Mouse (Mus musculus): ENCODE measurements around the gene Uvrag. TPM values are rescaled to one million over a fixed set of nuclear protein-coding genes. Genes with fewer than 3 reads are reported as not detected.
"Not testable (repeated sequence)": the region's sequence is repeated elsewhere in the genome, so short reads cannot be mapped to it uniquely, and the experiment has no call there.

The Uvrag gene
- polyA plus RNA-seq, 1 experiment from 2014 or later: 16.5 TPM

GRCm38 (mm10) chr7:98963581-98963980, 177.4 kb downstream of the Uvrag start:
- 87% methylated on average over 13 of the region's 13 CpGs for WGBS
- H3K27ac ChIP-seq; H3K9me3 ChIP-seq; H3K4me2 ChIP-seq; H3K36me3 ChIP-seq; H3K4me3 ChIP-seq; H3K9ac ChIP-seq; ATAC-seq (ENCODE audit: insufficient number of reproducible peaks, insufficient read depth, low FRiP score, low TSS enrichment, low read depth); H3K27me3 ChIP-seq: not testable (repeated sequence)
- peaks cover 34% of the 10 kb centered on the region for H3K4me1 ChIP-seq

GRCm38 (mm10) chr7:98962547-98963311, 178.2 kb downstream of the Uvrag start:
- Histone ChIP-seq H3K4me3 (no peak overlapping the region), H3K9ac (no peak overlapping the region), H3K4me2 (no peak overlapping the region), H3K27ac (no peak overlapping the region), H3K9me3 (no peaks in the 10 kb centered on the region), H3K4me1 (peaks cover 35% of the 10 kb centered on the region), H3K27me3 (no peaks in the 10 kb centered on the region; the same call in 1 of the 2 replicates), H3K36me3 (no peaks in the 10 kb centered on the region)
- peak; percentile 58; the same call in 1 of the 2 replicates for ATAC-seq (ENCODE audit: insufficient number of reproducible peaks, insufficient read depth, low FRiP score, low TSS enrichment, low read depth)
- WGBS: 37% methylated on average over 13 of the region's 13 CpGs

GRCm38 (mm10) chr7:98962074-98962473, 178.9 kb downstream of the Uvrag start:
- H3K36me3 ChIP-seq: no peaks in the 10 kb centered on the region
- no peak overlapping the region for H3K4me2 ChIP-seq
- H3K9me3 ChIP-seq: no peaks in the 10 kb centered on the region
- H3K27me3 ChIP-seq: no peaks in the 10 kb centered on the region; the same call in 1 of the 2 replicates
- H3K4me1 ChIP-seq: peaks cover 34% of the 10 kb centered on the region
- no peak overlapping the region for H3K9ac ChIP-seq
- WGBS: 81% methylated on average over 11 of the region's 11 CpGs
- H3K4me3 ChIP-seq: no peak overlapping the region
- no peak overlapping the region for H3K27ac ChIP-seq
- ATAC-seq (ENCODE audit: insufficient number of reproducible peaks, insufficient read depth, low FRiP score, low TSS enrichment, low read depth): no peak

- no peak for ATAC-seq (ENCODE audit: insufficient number of reproducible peaks, insufficient read depth, low FRiP score, low TSS enrichment, low read depth)
- H3K36me3 ChIP-seq: no peaks in the 10 kb centered on the region
- no peak overlapping the region for H3K27ac ChIP-seq
- no peaks in the 10 kb centered on the region for H3K27me3 ChIP-seq
- H3K4me1 ChIP-seq: peaks cover 41% of the 10 kb centered on the region
- H3K9me3 ChIP-seq: no peaks in the 10 kb centered on the region
- 84% methylated on average over 8 of the region's 8 CpGs for WGBS
- H3K4me3 ChIP-seq: no peak overlapping the region
- no peak overlapping the region for H3K9ac ChIP-seq
- H3K4me2 ChIP-seq: no peak overlapping the region
Measured at GRCm38 (mm10) chr7:98960274-98960673, 180.7 kb downstream of the Uvrag start.

- Histone ChIP-seq H3K4me2 (no peak overlapping the region), H3K9me3 (no peaks in the 10 kb centered on the region), H3K36me3 (no peaks in the 10 kb centered on the region), H3K4me1 (peaks cover 47% of the 10 kb centered on the region), H3K4me3 (no peak overlapping the region), H3K27me3 (no peaks in the 10 kb centered on the region), H3K9ac (no peak overlapping the region), H3K27ac (no peak overlapping the region)
- no peak for ATAC-seq (ENCODE audit: insufficient number of reproducible peaks, insufficient read depth, low FRiP score, low TSS enrichment, low read depth)
- WGBS: 87% methylated on average over 5 of the region's 5 CpGs
Measured at GRCm38 (mm10) chr7:98959246-98959645, 181.7 kb downstream of the Uvrag start.

GRCm38 (mm10) chr7:98958172-98958571, 182.8 kb downstream of the Uvrag start:
- H3K9me3 ChIP-seq: no peaks in the 10 kb centered on the region
- H3K9ac ChIP-seq: no peak overlapping the region
- H3K4me1 ChIP-seq: peaks cover 48% of the 10 kb centered on the region
- no peaks in the 10 kb centered on the region for H3K27me3 ChIP-seq
- no peaks in the 10 kb centered on the region for H3K36me3 ChIP-seq
- 6% methylated on average over 11 of the region's 11 CpGs for WGBS
- no peak overlapping the region for H3K4me3 ChIP-seq
- no peak for ATAC-seq (ENCODE audit: insufficient number of reproducible peaks, insufficient read depth, low FRiP score, low TSS enrichment, low read depth)
- peak overlapping the region; percentile 26 for H3K4me2 ChIP-seq
- peak overlapping the region; percentile 82 for H3K27ac ChIP-seq

GRCm38 (mm10) chr7:98957111-98957741, 183.7 kb downstream of the Uvrag start:
- 29% methylated on average over 8 of the region's 8 CpGs for WGBS
- H3K4me3 ChIP-seq: no peak overlapping the region
- no peaks in the 10 kb centered on the region for H3K27me3 ChIP-seq
- H3K27ac ChIP-seq: no peak overlapping the region
- H3K4me1 ChIP-seq: peaks cover 40% of the 10 kb centered on the region
- H3K4me2 ChIP-seq: no peak overlapping the region
- H3K9me3 ChIP-seq: no peaks in the 10 kb centered on the region
- no peak overlapping the region for H3K9ac ChIP-seq
- ATAC-seq (ENCODE audit: insufficient number of reproducible peaks, insufficient read depth, low FRiP score, low TSS enrichment, low read depth): no peak
- no peaks in the 10 kb centered on the region for H3K36me3 ChIP-seq

- Histone ChIP-seq H3K9me3 (no peaks in the 10 kb centered on the region), H3K27ac (no peak overlapping the region), H3K4me3 (no peak overlapping the region), H3K27me3 (no peaks in the 10 kb centered on the region), H3K9ac (no peak overlapping the region), H3K4me2 (no peak overlapping the region), H3K4me1 (peaks cover 40% of the 10 kb centered on the region), H3K36me3 (no peaks in the 10 kb centered on the region)
- 72% methylated on average over 1 of the region's 1 CpGs for WGBS
- no peak for ATAC-seq (ENCODE audit: insufficient number of reproducible peaks, insufficient read depth, low FRiP score, low TSS enrichment, low read depth)
Measured at GRCm38 (mm10) chr7:98956609-98957008, 184.3 kb downstream of the Uvrag start.

- no peak for ATAC-seq (ENCODE audit: insufficient number of reproducible peaks, insufficient read depth, low FRiP score, low TSS enrichment, low read depth)
- H3K9me3 ChIP-seq: no peaks in the 10 kb centered on the region
- WGBS: 83% methylated on average over 3 of the region's 3 CpGs
- no peaks in the 10 kb centered on the region for H3K36me3 ChIP-seq
- no peak overlapping the region for H3K4me2 ChIP-seq
- no peak overlapping the region for H3K4me3 ChIP-seq
- H3K27ac ChIP-seq: no peak overlapping the region
- H3K27me3 ChIP-seq: no peaks in the 10 kb centered on the region
- H3K4me1 ChIP-seq: peaks cover 34% of the 10 kb centered on the region
- no peak overlapping the region for H3K9ac ChIP-seq
Measured at GRCm38 (mm10) chr7:98953649-98954048, 187.3 kb downstream of the Uvrag start.

- no peaks in the 10 kb centered on the region for H3K36me3 ChIP-seq
- WGBS: 60% methylated on average over 3 of the region's 3 CpGs
- no peak overlapping the region for H3K9ac ChIP-seq
- H3K4me3 ChIP-seq: no peak overlapping the region
- no peak for ATAC-seq (ENCODE audit: insufficient number of reproducible peaks, insufficient read depth, low FRiP score, low TSS enrichment, low read depth)
- H3K27me3 ChIP-seq: no peaks in the 10 kb centered on the region
- H3K4me2 ChIP-seq: no peak overlapping the region
- H3K27ac ChIP-seq: no peak overlapping the region
- H3K4me1 ChIP-seq: peaks cover 13% of the 10 kb centered on the region
- no peaks in the 10 kb centered on the region for H3K9me3 ChIP-seq
Measured at GRCm38 (mm10) chr7:98944986-98945385, 196.0 kb downstream of the Uvrag start.

GRCm38 (mm10) chr7:98943687-98944086, 197.3 kb downstream of the Uvrag start:
- H3K4me3 ChIP-seq: no peak overlapping the region
- H3K27me3 ChIP-seq: no peaks in the 10 kb centered on the region
- H3K4me2 ChIP-seq: no peak overlapping the region
- ATAC-seq (ENCODE audit: insufficient number of reproducible peaks, insufficient read depth, low FRiP score, low TSS enrichment, low read depth): no peak
- H3K9ac ChIP-seq: no peak overlapping the region
- H3K9me3 ChIP-seq: no peaks in the 10 kb centered on the region
- H3K27ac ChIP-seq: no peak overlapping the region
- 92% methylated on average over 5 of the region's 5 CpGs for WGBS
- H3K36me3 ChIP-seq: no peaks in the 10 kb centered on the region
- H3K4me1 ChIP-seq: peaks cover 14% of the 10 kb centered on the region

- Histone ChIP-seq H3K9me3 (no peaks in the 10 kb centered on the region), H3K4me1 (peaks cover 22% of the 10 kb centered on the region), H3K4me3 (no peak overlapping the region), H3K4me2 (no peak overlapping the region), H3K27ac (no peak overlapping the region), H3K36me3 (no peaks in the 10 kb centered on the region), H3K9ac (no peak overlapping the region), H3K27me3 (no peaks in the 10 kb centered on the region)
- no peak for ATAC-seq (ENCODE audit: insufficient number of reproducible peaks, insufficient read depth, low FRiP score, low TSS enrichment, low read depth)
- WGBS: 62% methylated on average over 6 of the region's 6 CpGs
Measured at GRCm38 (mm10) chr7:98942746-98943145, 198.2 kb downstream of the Uvrag start.

Data from embryonic facial prominence, embryonic 13.5 days (tissue).